Mouse (Mus musculus): Measurements from ENCODE around the gene Myo10. TPM values are rescaled to one million over a fixed set of nuclear protein-coding genes. Genes with fewer than 3 reads are reported as not detected.

Myo10 gene
- total RNA-seq (2021): 10 to 100 TPM; 52.5 to 53.3 TPM

DNA sequence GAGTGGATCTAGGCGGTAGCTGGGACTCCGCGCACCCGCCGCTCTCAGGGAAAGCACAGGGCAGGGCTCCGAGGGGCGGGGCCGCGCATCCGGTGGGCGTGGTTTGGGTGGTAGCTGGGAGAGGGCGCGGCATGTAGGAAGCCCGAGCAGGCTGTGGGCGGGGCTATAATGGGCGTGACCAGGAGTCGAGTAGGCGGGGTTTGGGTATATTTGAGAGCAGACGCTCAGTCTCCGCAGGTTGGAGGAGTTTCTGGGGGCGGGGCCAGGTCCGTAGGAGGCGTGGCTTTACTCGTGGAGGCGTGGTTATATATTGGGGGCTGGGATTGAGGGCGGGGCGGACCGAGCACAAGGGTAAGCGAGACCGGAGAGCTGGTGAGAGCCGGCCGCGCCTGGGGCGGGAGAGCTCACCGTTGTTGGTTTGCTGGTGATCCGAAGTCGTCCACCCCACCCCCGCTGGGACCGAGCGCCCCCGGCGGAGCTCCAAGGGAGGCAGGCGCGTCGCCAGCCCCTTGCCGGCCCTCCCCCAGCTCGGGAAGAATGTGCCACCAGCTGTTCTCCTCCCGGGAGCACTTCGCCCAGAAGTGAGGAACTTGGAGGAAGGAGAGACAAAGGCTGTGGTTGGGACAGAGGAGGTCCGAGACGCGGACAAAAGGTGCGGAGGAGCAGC lies at the start of gene Myo10:
Gene Myo10 (plus strand): TSS at position 326 of the 667 bp plus-strand sequence.
- DNase-seq: peak; percentile 88 to 90

DNA sequence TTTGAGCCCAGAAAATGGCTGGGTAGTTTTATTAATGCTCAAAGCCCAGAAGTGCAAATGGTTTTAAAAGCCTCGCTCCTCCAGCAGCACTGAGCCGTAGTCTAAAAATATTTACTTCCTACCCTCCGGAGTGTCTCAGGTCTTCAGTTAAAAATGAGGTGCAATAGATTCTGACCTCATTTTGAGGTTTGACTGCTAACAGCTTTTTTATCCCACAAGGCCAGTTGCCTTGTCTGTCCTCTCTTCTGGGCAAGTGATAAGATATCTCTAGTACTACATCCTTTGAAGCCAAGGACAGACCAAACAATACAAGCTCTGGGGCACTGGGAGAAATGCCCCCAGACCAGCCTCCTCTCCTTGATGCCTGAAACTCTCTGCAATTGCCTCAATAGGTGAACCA lies 49.2 kb upstream of the Myo10 start:
- DNase-seq: no peak

DNA sequence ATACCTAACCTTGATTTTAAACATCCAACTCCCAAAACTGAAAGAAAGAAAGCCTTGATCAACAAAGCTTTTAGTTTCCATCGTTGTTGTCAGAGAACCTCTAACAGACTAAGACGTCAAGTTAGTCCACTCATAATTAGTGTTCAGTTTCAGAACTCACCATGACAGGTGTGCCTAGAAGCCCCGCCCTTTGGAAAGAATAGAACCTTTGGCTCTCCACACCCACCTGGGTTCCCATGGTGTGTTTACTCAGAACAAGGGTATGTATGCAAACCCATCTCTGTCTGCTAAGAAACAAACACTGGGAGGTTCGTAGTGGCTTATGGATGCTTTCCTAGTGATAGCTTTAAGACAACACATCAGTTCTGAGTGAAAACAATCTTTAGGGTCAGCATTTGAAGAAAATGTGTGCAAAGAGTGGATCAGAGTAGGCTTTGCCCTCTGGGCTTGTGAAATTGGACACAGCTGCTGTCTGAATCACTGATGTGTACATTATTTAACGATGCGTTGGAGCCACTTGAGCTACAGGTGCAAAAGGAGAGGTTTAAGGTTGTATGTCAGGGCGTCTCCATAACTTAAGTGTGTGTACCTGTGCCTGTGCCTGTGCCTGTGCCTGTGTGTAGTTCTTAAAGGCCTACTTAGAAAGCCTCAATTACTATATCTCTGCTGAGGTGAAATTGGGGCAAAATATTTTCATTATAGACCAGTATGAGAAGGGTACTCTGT lies 48.3 kb upstream of the Myo10 start:
- no peak for DNase-seq

DNA sequence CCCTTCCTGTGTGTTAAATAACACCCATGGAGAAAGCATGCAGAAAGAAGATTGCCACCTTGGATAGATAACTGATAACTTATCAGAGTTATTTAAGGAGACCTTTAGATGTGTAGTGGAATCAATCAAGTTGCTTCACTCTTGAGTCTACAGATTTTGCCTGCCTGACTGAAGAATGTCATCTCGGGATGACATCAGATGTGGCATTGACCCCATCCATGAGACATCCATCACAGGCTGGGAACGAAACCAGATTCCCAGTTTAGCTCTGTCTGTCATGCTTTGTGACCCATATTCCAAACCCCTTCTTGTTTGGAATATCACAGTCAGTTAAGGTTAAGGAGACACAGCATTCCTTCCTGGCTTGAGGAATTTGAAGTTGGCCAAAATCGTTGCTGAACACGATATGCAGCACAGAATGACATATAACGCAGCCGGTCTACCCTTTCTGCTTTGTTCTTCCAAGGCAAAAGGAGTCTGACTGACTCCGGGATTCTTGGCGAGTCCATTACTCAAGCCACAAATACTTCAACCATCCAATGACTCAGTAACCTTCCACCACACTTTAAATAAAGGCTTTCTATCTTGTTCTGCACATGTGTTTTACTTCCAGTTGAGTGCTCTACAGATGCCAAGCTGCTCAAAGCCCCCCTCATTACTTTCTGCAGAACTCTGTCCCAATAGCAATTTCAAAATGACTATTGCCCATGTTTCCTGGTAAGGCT lies 44.8 kb upstream of the Myo10 start:
- DNase-seq: no peak

DNA sequence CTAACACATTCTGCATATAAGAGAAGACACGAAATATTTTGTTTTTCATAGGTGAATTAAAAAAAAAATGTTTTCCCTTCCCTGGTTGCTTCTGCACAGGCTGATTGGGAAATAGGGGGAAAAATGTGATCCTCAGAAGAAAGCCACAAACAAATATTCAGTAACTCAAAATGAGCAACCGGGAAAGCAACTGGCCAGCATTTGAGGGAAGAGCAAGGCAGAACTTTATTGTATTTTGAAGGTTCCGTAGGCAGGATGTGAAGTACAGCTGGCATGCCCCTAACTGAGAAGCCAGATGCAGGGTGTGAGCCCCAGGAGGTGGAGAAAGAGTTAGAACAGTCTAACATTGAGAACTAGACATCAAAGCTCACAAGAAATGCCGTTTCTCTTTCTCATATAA lies 44.0 kb upstream of the Myo10 start:
- DNase-seq: no peak

DNA sequence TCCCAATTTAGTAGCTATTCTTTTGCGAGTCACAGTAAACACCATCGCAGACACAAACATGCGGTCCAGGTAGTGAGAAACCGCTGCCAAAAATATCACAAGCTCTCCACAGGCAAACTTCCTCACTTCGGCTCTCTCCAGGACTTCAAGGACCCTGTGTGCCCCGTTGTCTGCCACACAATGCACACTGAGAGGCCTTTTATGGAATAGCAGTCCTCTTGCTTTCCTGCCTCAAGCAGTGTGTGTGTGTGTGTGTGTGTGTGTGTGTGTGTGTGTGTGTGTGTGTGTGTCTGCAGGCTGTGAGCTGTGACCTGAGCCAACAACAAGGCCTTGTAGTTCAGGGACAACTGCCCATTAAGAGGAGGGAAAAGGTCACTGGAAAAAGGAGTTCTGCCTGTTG lies 41.6 kb upstream of the Myo10 start:
- DNase-seq: no peak

DNA sequence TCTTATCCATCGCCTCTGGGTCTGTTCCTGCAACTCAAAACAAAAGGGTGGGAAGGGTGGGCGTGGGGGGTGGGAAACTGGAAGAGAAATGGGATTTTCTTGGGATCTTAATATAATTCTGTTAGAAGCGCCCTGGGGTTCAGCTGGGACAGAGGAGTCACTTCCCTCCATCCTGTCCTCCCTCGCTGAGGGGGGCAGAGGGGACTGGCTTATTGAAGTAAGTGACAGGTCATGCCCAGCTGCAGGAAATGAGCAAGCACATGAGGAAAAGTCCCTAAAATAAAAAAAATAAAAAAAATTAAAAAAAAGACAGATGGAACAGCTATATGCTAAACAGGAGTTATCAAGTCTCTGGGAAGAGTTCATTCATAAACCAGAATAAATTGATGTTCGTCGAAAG lies 40.3 kb upstream of the Myo10 start:
- DNase-seq: no peak

DNA sequence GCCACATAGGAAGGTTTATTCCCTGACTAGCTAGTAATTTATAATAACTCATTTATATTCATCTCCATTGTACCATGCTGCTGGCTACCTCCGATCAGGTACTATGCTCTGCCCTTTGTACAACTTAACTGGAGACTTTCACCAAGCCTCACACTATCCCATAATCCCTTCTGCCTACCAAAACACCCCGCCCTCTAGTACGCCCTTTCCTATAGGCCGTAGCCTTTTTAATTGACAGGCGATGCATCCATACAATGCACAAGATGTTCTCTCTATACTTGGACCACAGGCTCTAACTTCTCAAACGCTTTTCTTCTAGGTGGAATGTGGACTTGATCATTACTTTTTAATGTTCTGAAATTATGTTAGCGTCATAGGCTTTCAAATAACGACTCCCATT lies 39.0 kb upstream of the Myo10 start:
- no peak for DNase-seq

DNA sequence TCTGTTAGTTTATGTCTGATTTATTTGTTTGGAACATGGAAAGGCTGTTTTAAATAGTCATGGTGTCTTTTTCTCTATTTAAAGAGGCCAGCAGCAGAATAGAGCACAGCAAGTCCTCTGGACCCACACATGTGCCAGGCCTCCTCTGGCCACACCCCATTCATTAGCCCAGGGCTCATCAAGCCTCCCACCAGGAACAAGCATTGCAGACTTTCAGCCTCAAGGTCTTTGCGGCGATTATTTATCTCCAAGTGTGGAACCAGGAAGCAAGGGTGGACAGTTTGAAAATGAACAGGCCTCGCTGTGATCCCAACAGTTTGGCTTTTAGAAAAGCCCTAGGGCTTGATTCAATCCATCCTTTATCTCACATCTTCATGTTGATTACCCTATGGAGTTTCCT lies 35.5 kb upstream of the Myo10 start:
- DNase-seq: no peak

DNA sequence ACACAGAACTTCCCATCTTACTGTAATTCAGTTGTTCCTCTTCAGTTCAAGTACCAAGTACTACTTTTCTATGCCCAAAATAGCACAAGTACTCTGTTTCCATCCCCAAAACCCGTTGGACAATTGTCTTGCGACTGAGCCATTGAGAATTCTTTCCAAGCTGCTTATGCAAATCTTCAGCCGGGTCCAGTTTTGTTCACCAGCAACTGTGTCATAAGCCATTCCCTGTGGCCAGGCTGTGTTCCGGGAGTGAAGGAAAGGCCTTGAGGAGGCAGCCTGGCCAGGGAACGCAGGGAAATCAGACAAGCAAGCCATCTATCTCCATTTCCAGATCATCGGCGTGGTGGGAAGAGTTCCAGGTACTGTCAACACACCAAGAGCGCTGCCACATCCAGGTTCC lies 34.4 kb upstream of the Myo10 start:
- no peak for DNase-seq

DNA sequence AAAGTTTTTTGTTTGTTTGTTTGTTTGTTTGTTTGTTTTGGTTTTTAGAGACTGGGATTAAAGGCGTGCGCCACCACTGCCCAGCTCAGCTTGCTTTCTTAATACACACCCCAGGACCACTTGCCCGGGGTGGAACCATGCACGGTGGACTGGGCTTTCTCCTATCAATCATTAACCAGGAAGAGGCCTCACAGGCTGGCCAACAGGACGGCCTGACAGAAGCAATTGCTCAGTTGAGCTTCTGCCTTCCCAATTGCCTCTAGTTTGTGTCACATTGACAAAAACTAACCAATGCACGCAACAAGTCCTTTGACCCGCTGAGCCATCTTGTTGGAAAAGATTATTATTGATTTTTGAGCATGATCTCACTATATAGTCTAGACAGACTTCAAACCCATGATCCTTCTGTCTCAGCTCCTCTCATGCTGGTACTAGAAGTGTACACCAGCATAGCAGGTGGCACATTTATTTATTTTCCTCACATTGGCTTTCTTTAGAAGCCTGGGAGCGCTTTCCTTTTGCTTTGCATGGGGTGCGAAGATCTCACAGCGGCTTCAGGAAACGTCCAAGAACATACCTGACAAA lies 32.9 kb upstream of the Myo10 start:
- no peak for DNase-seq

DNA sequence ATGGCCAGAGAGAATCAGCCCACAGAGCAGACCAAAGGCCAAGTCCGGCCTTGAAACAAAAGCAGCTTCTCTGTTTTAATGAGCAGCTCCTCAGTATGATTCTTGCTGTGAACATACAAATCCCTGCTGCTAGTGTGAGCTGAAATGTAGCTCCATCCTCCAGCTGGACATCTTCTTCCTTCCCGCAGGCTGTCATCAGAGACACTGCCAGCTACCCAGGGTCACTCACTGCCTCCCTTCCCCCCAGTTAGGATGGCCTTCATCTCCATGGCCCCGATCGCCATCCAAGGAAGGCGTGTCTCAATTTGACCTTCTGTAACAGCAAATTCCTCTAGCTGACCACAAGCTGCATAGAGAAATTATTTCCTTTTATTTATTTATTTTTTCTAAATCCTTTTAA lies 32.4 kb upstream of the Myo10 start:
- DNase-seq: no peak

DNA sequence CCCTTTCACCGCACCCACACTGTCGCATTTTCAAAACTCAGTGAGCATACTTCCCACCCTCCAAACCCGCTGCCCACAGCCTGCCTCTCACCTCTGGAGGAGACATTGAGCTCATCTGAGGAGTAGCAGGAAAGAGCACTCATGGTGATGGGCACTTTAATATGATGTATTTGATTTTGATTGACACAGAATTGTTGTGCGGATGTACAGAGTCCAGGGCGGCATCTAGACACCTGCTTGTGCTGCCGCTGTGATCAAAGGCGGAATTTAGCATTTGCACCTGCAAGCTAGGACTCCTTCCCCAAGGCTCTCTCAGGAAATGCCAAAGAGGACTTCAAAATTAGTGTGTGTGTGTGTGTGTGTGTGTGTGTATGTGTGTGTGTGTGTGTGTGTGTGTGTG lies 31.4 kb upstream of the Myo10 start:
- no peak for DNase-seq

DNA sequence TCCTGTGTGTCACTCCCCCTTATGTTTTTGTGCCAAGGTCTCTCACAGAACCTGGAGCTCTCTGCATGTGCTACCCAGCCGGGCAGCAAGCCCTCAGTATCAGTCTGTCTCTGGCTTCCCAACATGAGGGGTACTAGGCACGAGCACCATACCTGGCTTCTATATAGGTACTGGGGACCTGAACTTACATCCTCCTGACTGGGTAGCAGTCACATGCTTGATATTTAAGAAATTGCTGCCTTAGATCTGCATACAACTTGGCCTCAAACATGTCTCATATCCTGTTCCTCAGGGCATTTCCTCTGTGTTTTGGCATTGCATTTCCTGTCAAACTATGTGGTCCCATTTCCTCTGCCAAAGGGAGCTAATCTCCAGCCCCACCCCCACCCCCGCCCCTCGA lies 30.4 kb upstream of the Myo10 start:
- no peak for DNase-seq

DNA sequence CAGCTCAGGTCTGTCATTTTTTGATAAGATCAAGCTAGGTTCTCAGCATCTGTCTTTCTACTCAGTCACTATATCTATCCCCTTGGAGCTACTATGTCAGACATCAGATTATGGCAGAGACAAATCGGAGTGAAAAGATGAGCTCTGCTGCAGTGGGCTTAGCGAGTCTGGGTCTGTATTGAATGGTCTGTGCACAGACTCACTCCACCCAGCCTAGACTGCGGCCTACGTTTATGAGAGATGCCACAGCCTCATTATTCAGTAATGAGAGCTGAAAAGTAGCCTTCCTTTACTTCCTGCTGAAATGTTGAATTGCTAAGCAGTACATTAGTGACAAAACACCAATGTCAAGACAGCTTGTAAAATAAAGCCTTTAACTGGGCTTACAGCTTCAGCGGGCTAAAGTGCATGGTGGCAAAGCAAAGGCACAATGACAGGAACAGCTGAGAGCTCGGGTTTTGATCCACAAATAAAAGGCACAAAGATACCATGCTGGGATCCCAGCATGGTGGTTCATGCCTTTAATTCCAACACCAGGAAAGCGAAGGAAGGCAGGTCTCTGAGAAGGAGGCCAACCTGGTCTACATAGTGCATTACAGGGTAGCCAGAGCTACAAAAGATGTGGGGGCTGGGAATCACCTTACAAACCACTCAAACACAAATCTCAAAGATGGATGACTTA lies 28.7 kb upstream of the Myo10 start:
- no peak for DNase-seq

DNA sequence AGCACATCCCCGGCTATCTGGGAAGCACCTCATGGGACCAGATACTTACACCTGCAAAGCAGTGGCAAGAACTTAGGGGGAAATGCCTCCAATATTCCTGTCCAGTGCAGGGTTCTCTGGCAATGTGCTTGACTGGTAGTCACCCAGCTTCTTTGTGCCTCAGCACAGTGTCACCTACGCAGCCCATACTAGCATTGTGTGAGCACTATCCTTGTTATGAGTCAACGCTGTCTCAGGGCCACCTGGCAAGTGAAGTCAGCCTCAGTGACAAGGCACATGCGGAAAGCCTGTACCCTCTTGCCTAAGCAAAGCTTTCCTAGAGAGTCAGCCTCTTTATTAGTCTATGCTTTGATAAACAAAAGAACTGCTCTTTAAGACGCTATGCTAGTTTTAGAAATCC lies 24.0 kb upstream of the Myo10 start:
- DNase-seq: no peak

DNA sequence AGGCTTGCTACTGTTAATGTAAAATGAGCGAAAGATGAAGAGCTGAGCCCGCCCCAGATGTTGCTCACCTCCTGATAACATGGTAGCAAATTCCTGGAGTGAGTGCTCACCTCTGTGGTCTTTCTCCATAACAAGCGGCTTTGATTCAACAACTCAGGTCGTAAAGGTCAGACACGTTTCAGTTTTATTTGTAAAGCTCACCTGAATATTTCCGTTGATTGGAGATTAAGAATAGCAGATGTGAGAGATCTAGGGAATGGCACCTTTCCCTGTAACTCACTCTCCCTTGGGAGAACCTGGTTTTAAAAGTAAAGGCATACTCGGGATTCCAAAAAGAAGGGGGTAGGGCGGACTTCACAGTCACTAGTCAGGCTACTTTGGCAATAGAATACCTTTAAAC lies 20.0 kb upstream of the Myo10 start:
- no peak for DNase-seq

DNA sequence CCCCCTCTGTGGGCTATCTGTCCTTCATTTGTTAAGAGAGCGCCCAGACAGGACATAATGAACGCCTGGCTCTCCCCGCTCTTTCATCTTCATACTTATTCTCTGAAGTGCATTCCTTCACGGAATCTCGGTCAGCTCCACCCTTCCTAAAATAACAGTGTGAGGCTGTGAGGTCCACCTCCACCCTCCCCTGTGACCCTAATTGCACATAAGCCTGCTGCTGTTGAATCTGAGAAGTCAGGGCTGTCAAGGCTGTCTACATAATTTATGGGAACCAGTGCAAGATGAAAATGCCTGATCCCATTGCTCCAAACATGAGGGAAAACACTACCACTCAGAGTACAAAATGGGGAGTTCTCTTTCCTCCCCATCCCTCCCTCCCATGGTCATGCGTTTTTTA lies 19.0 kb upstream of the Myo10 start:
- DNase-seq: no peak

DNA sequence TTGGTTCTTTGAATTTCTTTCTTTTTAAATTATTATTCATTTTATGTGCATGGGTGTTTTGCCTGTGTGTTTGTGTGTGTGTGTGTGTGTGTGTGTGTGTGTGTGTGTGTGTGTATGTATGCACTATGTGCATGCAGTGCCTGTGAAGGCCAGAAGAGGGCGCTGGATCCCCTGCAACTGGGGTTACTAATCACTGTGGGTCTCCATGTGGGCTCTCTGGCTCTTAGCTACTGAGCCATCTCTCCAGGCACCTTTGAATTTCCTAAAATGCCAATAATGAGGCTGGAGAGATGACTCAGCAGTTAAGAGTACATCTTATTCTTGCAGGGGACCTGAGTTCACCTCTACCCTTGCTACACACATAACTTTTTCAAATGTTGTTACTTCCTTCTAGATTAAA lies 18.1 kb upstream of the Myo10 start:
- no peak for DNase-seq

DNA sequence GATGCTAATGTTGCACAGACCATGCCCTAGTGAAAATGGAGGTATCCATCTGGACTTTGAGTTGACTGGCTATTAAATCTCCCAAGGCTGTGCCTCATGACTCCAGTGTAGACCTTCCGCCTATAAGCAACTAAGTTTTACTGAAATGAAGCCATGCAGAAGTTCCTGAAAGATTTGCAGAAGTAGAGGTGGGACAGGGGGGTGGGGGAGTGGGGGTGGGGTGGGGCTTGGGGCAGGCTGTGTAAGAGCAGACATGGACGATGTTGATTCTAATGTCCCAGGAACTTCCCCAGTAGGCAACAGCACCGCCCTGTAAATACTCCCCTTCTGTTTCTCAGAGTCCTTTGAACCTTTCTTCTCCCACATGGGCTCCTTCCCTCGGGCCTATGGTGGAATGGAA lies 16.9 kb upstream of the Myo10 start:
- DNase-seq: no peak

DNA sequence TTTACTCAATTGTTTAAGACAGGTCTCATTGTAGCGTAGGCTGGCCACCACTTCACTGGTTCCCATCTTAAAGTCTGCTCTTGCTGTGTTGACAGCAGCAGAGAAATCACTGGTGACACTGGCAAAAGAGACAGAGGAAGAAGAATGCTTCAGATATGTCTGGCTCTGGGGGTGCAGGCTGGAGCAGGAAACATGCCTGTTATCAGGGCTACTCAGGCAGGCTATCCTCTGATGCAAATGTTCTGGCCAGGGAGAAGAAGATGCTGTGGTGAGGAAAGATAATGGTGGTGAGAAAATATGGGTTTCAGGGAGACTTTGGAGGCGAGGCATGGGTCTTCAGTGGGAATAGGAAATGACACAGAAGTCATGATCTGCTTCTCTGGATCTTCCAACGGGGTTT lies 13.6 kb upstream of the Myo10 start:
- DNase-seq: no peak

DNA sequence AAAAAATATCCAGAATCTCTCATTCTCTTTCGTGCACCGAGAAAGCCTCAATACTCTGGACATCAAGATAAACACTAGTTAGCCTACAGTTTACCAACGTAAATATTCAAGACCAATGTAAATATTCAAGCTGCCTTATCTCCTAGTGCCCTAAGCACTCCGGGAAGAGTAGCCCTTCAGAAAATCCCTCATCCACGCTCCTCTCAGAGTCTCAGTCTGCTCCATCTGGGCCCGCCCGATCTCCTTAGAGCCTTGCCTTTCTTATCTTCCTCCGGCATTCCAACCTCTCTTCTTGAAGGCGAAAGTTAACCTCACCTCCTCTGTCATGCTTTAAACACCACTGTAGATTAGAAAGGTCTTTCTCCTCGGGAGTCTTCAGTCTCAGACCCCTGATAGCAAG lies 13.1 kb upstream of the Myo10 start:
- DNase-seq: no peak

DNA sequence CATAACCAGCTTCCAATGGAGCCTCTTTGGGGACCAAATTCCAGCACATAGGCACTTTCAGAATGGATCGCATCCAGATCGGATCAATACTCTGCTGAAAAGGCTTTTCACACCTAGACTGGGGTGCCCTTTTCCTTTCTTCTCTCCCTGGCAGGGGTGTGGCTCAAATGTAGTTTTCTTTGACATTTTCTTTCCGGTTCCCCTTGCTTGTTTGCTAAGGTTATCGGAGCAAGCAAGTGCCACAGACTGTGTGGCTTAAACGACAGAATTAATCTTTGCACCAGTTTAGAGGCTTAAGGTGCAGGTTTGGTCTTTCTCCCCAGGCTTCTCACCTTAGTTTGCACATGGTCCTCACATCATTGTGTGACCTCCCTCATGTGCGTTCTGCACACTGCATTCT lies 11.1 kb upstream of the Myo10 start:
- no peak for DNase-seq
